Mouse (Mus musculus) cerebellum, adult 11-12 months (tissue): Measurements from ENCODE around the gene Tmem132b.
A peak's percentile ranks its signal among the peaks of the same experiment; 100 is the strongest.

Experiments
- DNase-seq: peaks from one replicate; pipeline ENCODE4 v3.0.0; 2022

Gene Tmem132b

GRCm38 (mm10) chr5:125683491-125683890 lies 151.9 kb downstream of the Tmem132b start:
- no peak for DNase-seq

DNA sequence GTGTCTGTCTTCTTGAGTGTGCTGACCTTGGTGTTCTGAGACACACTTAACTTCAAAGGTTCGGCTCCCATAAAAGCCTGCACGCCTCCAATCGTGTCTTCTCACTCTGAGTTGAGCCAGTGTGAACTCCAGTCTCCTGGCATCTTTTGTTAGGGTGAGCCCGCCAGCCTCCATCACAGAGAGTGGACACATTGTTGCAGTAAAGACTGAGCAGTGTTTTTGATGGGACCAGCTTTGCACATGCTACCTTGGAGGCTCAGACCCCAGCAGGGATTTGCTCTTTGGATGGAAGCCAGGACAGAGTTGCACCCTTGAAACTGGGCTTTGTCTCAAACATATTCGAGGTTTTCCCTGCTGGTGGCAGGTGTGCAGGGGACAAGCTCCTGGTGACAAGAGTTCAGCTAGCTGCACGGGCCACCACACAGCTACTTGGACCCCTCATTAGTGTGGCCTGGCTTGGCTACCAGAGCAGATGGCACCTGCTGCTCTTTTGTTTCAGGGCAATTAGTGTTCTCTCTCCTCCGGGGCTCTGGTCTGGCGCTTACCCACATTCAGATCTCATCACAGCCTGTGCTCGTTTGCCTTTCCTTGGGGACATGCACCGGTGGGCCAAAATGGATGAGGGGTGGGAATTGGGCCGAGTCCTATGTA lies 154.2 kb downstream of the Tmem132b start:
- no peak for DNase-seq

- no peak for DNase-seq
Measured at GRCm38 (mm10) chr5:125692538-125692937, 161.0 kb downstream of the Tmem132b start.

DNA sequence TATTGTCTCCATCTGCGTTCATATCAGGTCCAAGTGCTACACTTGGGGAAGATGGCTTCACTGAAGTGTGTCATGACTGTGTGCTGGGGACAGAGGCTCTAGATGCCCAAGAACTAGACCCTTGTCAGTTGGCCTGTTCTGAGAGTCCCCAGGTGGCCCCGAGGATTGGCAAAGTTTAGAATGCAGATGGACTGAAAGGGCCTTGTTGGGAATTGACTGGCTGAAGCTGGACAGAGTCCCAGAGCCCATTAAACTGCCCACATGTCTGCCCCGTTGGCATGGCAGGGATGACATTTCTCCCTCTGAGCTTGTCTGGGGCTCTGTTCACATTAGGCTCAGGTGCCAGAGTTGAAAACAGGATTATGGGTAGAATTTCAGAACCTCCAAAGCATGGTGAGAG lies 167.8 kb downstream of the Tmem132b start:
- no peak for DNase-seq

DNA sequence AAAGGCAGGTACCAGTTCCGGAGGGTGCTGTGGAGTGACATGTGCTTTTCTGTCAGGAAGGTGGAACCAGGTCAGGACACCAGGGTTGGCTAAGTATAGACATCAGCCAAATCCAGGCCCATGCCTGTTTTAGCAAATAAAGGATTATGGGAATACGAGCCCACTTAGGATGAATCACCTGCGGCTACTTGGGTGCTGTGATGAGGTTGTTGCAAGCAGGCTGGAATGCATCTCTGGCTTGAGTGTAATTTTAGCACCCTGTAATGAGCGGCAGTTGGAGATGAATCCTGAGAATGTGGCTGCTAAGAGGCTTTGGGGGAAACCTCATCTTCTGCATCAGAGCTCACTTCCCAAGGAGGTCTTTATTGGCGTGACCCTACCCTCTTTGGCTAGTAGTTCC lies 168.7 kb downstream of the Tmem132b start:
- no peak for DNase-seq

DNA sequence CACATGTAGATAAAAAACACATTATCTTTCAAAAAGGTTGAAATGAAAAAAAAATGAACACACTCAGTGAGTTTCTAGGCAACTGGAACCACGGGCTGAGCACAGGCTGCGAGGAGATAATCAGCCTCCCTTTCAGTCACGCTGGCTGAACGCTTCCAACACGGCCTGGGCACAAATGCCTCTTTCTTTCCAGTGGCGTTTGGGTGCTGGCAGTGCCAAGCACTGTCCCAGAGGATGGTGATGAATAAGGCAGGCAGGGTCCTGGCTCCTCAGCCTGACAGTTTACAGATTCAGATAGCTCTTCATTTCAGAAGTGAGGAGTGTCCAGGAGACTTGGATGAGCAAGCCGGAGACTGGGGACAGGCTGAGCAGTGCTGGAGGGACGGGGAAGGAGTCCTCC lies 173.8 kb downstream of the Tmem132b start:
- DNase-seq = peak; percentile 28

DNA sequence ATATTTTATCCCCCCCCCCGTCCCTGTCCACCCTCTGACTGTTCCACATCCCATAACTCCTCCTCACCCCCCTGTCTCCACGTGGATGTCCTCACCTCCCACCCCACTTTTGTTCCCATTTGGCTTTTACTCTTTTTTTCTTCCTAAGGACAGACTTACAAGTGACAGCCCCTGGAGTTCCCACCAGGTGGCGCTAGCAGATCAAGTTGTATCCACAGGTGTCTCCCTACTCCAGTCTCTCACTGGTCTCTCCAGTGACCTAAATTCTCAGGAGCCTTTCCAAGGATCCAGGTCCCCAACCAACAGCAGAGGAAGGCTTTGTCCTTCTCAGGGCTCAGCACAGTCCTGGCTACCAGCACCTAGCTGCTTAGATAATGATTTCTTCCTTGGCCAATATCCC lies 177.6 kb downstream of the Tmem132b start:
- DNase-seq = peak; percentile 7

GRCm38 (mm10) chr5:125726815-125727214 lies 195.2 kb downstream of the Tmem132b start:
- no peak for DNase-seq

- no peak for DNase-seq
Measured at GRCm38 (mm10) chr5:125727436-125727835, 195.9 kb downstream of the Tmem132b start.

GRCm38 (mm10) chr5:125727936-125728335 lies 196.4 kb downstream of the Tmem132b start:
- no peak for DNase-seq

DNA sequence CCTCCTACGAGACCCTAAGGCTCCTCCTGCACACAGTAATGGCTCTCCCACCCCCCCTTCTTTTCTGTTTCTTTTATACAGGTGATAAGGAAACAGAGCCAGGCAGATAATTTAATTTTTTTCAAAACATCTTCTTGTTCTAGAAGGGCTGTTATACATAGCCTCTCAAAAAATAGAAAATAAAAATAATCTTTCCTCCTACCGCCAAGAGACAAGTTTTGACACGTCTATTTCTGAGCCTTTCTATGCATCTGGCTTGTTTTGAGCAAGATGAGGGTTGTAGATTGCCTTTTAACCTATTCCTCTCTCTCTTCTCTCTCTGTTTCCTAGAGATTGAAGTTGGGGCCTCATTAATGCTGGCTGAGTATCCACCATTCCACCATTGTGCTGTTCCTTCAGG lies 196.9 kb downstream of the Tmem132b start:
- DNase-seq = no peak

DNA sequence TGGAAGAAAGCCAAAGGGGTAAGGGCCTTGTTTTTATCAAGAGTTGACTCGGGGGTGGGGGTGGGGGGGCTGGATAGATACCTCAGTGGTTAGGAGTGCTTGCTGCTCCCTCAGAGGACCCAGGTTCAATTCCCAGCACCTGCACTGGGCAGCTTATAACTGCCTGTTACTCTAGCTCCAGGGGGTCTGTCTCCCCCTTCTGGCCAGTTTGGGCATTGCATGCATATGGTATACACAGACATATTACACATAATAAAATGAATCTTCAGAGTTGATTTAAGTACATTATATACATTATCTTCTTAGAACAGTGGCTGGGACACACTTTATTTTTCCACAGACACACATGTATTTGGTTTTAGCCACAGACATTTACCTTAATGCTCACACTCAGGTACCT lies 202.2 kb downstream of the Tmem132b start:
- DNase-seq = no peak

- DNase-seq = no peak
Measured at GRCm38 (mm10) chr5:125737105-125737504, 205.5 kb downstream of the Tmem132b start.

GRCm38 (mm10) chr5:125743503-125743902 lies 211.9 kb downstream of the Tmem132b start:
- no peak for DNase-seq

- DNase-seq = no peak
Measured at GRCm38 (mm10) chr5:125745727-125746126, 214.2 kb downstream of the Tmem132b start.

- DNase-seq = no peak
Measured at GRCm38 (mm10) chr5:125751481-125751880, 219.9 kb downstream of the Tmem132b start.

DNA sequence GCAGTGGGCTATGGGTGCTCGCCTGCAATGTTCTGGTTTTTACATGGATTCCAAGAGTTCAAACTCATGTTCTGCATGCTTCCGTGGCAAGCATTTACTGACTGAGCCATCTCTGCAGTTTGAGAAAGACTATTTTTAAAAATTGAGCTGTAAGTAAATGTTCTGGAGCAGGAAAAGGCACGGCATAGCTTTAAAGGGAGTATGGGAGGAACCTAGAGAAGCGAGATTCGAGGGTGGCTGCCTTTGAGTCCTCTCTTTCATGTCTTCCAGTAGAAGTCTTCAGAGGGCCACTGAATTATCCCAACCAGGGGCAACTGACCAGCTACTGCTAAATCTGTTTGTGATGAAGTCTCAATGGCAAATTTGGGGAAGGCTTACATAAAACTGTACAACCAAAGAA lies 221.0 kb downstream of the Tmem132b start:
- DNase-seq = no peak

DNA sequence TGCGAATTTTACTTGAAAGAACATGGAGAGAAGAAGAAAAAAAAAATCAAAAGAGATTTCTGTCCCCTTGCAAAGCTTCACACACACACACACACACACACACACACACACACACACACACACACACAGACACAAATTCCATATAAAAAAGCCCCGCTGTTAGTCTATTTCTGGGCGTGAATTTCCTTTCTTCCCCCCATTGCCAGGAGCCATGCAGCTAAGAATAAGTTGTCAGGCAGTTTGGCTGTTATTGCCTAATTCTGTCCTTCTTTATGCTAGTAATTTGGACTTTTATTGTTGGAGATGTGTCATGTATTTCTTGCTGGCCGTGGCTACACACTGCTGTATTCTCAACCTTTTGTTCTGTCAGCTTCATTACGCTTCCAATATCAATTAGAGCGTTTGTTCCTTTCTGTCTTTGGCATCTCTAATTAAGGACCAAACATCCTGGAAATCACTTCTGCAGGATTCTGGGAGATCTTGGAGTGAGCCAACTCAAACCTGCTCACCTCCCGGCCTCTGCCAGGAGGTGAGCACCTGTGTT lies 225.5 kb downstream of the Tmem132b start:
- no peak for DNase-seq

DNA sequence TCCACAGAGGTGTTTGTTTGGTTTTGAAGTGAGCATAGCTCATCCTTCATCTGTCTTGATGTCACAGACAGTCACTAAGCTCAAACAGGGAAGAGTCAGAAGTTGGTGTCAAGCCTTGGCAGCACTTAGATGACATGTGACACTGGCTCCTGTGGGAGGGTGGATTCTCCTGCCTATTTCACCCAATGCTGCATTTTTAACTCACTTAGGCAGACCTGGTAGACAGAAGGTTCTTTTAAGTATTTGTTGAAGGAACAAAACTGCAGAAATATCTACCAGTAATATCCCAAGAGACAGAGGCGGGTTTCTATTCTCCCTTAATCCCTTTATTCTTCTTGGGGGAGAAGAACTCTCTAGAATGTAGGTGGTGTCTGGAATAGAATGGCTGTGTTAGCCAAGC lies 226.9 kb downstream of the Tmem132b start:
- DNase-seq = no peak

- DNase-seq = peak; percentile 2
Measured at GRCm38 (mm10) chr5:125766941-125767340, 235.4 kb downstream of the Tmem132b start.

- no peak for DNase-seq
Measured at GRCm38 (mm10) chr5:125767950-125768349, 236.4 kb downstream of the Tmem132b start.

DNA sequence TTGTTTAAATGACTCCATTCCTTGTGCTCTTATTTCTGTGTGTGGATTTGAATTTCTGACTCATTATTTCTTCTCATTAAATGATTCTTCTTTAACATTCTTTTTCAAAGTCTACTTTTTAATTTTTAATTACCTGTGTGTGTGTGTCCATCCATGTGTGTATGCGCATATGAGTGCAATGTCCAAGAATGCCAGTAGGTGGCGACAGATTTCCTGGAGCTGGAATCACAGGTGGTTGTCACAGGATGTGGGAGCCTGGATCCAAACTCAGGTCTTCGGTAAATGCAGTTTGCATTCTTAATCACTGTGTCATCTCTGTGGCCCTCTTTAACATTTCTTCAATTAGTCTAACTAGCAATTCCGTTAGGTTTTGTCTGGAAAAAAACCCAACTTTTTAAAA lies 240.7 kb downstream of the Tmem132b start:
- no peak for DNase-seq

- no peak for DNase-seq
Measured at GRCm38 (mm10) chr5:125772756-125773155, 241.2 kb downstream of the Tmem132b start.

DNA sequence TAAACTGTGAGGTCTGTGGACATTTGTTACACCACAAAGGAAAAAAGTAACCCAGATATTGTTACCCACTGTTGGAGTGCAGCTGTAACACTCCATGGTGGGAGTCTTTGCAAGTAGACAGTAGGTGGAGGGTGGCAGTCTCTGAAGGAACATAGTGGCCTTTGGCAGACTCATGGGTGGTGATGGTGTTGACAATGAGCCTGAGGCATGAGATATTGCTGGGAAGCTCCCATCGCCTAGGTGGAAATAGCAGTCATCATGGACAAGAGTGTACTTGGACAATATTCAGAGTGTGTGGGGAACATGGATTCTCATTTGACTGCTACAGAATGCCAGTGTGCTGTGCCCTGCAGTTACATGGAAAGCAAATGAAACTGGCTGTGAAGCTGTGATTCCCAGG lies 248.8 kb downstream of the Tmem132b start:
- DNase-seq = no peak

DNA sequence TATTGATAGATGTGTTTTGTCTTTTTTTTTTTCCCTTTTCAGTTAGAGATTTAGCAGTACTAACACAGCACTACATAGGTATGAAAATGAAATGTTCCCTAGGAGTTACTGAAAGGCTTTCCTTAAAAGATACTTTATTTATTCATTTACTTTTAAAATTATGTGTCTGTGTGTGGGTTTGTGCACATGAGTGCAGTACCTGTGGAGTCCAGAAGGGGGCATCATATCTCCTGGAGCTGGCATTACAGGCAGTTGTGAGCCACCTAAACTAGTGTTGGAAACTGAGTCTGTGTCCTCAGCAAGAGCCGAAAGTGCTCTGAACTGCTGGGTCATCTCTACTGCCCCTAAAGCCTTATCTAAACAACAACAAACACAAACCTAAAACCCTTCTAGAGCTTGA lies 261.1 kb downstream of the Tmem132b start:
- no peak for DNase-seq
